In genomic region chr11:42606225-42606624, GRCm38 (mm10) we compare ENCODE assay signal across 9 mouse cellular contexts.
DNase-seq lines count a peak whose midpoint lies in the region; ATAC-seq and TF ChIP-seq lines count a peak whose summit lies in the region.
"Had no signal": no experiment of that assay in that cellular context is flagged by ENCODE, and none has a peak within 500 bp of the region (broad histone marks: within the 10 kb centered on the region; RNA-seq: fewer than 3 reads in every experiment).

No protein-coding gene starts in this region.

- no peaks in the 10 kb centered on the region for H3K27me3 ChIP-seq in stomach, postnatal 0 days (ENCODE audit: control insufficient read depth, insufficient read depth, low read length)

- no peak for TF ChIP-seq EP300 in stomach, postnatal 0 days (optimal IDR thresholded peaks at IDR 0.05)

- WGBS in lung, adult 2 months, result 58% methylated on average over 1 of the region's 1 CpGs
- WGBS in stomach, postnatal 0 days, result 40% methylated on average over 1 of the region's 1 CpGs

- no peak overlapping the region for H3K27ac ChIP-seq in stomach, postnatal 0 days (replicated peaks)
- H3K27ac ChIP-seq: liver, embryonic 14.5 days had no signal

- TF ChIP-seq CTCF in lung, adult 2 months (IDR thresholded peaks at IDR 0.05; ENCODE audit: insufficient read depth, low read length), result no peak
- TF ChIP-seq CTCF in stomach, postnatal 0 days (IDR thresholded peaks at IDR 0.05; ENCODE audit: low read depth), result no peak

- DNase-seq in lung, adult 18-20 months, result peak; percentile 14 to 17
- no peak for DNase-seq in lung, adult 2 months
- DNase-seq in cerebellum, adult 11-12 months, result peak; percentile 77
- DNase-seq in cerebellum, postnatal 36 days, result peak; percentile 65 to 75
- DNase-seq in left cerebral cortex, postnatal 4 days, result peak; percentile 42
- DNase-seq in stomach, postnatal 0 days (ENCODE audit: low spot score), result no peak
- no peak for DNase-seq in kidney, adult 11 months
- DNase-seq: kidney, adult 18-20 months had no signal

- H3K4me2 ChIP-seq in stomach, postnatal 0 days (replicated peaks; ENCODE audit: low read depth), result no peak overlapping the region

- no peaks in the 10 kb centered on the region for H3K36me3 ChIP-seq in stomach, postnatal 0 days (ENCODE audit: control insufficient read depth, insufficient read depth, low read length)

- H3K4me3 ChIP-seq in lung, adult 2 months (replicated peaks; ENCODE audit: extremely low read depth, low read depth, low read length), result no peak overlapping the region
- H3K4me3 ChIP-seq in stomach, postnatal 0 days (ENCODE audit: low read depth, low read length), result no peak overlapping the region

- H3K9me3 ChIP-seq in stomach, postnatal 0 days (ENCODE audit: control insufficient read depth, low read length), result no peaks in the 10 kb centered on the region

- intact Hi-C loops in left cerebral cortex, postnatal 4 days (cut with DNase I), result no loop called here

- no peaks in the 10 kb centered on the region for H3K4me1 ChIP-seq in lung, adult 2 months (ENCODE audit: control insufficient read depth, insufficient read depth, low read length)
- H3K4me1 ChIP-seq in stomach, postnatal 0 days (replicated peaks; ENCODE audit: control insufficient read depth, insufficient read depth), result no peaks in the 10 kb centered on the region

- TF ChIP-seq POLR2A in lung, adult 2 months (IDR thresholded peaks at IDR 0.05; ENCODE audit: borderline replicate concordance, extremely low read depth, low read depth, low read length), result no peak

- no peak overlapping the region for H3K9ac ChIP-seq in stomach, postnatal 0 days (ENCODE audit: low read length)
- H3K9ac ChIP-seq: liver, embryonic 14.5 days had no signal

- no peak for ATAC-seq in stomach, postnatal 0 days (ENCODE audit: low FRiP score, low TSS enrichment)

Comparison
In these comparisons a context has a peak if more than half of its experiments do, and no peak if none do; other contexts are left out.
1. DNase-seq: peak in lung, adult 18-20 months (2 of 2), cerebellum, adult 11-12 months (single experiment), cerebellum, postnatal 36 days (2 of 2) and left cerebral cortex, postnatal 4 days (single experiment); none in lung, adult 2 months (single experiment), stomach, postnatal 0 days (single experiment) and kidney, adult 11 months (single experiment).